Mouse (Mus musculus): ENCODE results near the gene Olfr913. TPM values are rescaled to one million over a fixed set of nuclear protein-coding genes. Genes with fewer than 3 reads are reported as not detected.

The Olfr913 gene
- polyA plus RNA-seq (2021; fragmentation: Nextera tagmentation), result not detected in 2 replicates
- long read RNA-seq, experiment 1, result 0 reads
- long read RNA-seq, experiment 2, result 0 reads

DNA sequence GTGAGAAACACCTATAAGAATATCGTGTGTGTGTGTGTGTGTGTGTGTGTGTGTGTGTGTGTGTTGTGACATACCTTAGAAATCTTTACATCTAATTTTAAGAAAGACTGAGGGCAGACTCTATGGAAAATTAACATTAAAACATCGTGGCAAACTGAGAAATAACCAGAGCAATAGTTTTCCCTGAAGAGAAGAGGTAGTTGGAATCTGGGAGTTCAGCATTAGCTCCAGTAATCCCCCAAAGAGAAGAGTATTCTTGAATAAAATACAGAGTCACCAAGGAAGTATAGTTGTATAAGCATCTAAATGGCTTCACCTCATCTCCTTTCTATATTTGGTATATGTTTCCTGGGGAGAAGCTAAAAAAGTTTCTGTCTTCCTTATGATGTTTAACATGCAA, at the start of gene Olfr913:
Olfr913 (plus strand) TSS at position 301 of the 400 bp plus-strand sequence.

DNA sequence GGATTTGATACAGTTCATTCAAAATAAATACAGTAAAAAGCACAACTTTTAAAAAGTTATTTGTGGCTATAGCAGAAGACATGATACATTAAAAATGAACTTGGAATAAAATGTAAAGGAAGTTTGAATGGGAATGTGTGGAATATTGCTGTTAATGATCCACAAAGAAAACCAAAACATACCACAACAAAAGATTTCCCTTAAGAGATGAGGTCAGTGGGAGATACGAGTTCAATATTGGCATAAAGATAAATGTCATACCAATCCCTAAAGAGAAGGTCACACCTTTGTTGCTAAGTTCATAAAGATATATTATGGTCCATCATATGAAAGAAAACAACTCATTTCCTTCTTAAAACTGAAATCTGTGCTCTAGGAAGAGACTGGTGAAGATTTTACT, 12.7 kb upstream of the Olfr913 start, which contains the start of gene Olfr912:
Olfr912 (plus strand) TSS at position 301 of the 400 bp plus-strand sequence.

DNA sequence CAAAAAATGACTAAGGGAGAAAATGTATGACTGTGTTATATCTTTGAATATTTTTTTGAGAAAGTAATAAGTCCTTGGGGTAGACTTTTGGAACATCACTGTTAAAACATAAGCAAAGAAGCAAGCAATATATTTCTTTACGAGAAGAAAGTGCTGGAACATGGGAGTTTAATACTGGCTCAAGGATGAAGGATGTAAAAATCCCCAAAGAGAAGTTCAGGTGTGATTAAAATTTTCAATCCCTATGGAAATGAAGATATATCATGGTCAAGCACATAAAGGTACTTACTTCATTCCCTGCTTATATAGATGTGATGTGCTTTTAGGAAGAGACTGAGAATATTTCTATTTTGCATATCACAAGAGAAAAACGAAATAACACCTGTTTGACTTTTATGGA, 12.2 kb downstream of the Olfr913 start, which contains the start of gene Olfr914:
Olfr914 (plus strand) TSS at position 301 of the 400 bp plus-strand sequence.

Other genes with a start within 250 kb of the Olfr913 start
- not detected in 2 replicates for gene Olfr898, start 244.3 kb upstream of the Olfr913 start, polyA plus RNA-seq (2021; fragmentation: Nextera tagmentation)
- gene Olfr250, start 225.9 kb upstream of the Olfr913 start, polyA plus RNA-seq (2021; fragmentation: Nextera tagmentation), result not detected in 2 replicates
- not detected in 2 replicates for gene Olfr251, start 215.7 kb upstream of the Olfr913 start, polyA plus RNA-seq (2021; fragmentation: Nextera tagmentation)
- not detected in 2 replicates for gene Olfr147, start 191.1 kb upstream of the Olfr913 start, polyA plus RNA-seq (2021; fragmentation: Nextera tagmentation)
- gene Olfr901, start 163.3 kb upstream of the Olfr913 start, polyA plus RNA-seq (2021; fragmentation: Nextera tagmentation), result not detected in 2 replicates
- not detected in 2 replicates for gene Olfr902, start 145.1 kb upstream of the Olfr913 start, polyA plus RNA-seq (2021; fragmentation: Nextera tagmentation)
- not detected in 2 replicates for gene Olfr904, start 129.6 kb upstream of the Olfr913 start, polyA plus RNA-seq (2021; fragmentation: Nextera tagmentation)
- not detected in 2 replicates for gene Olfr905, start 121.7 kb upstream of the Olfr913 start, polyA plus RNA-seq (2021; fragmentation: Nextera tagmentation)
- gene Olfr906, start 105.7 kb upstream of the Olfr913 start, polyA plus RNA-seq (2021; fragmentation: Nextera tagmentation), result not detected in 2 replicates
- not detected in 2 replicates for gene Olfr907, start 97.0 kb upstream of the Olfr913 start, polyA plus RNA-seq (2021; fragmentation: Nextera tagmentation)
- not detected in 2 replicates for gene Olfr911-ps1, start 71.2 kb upstream of the Olfr913 start, polyA plus RNA-seq (2021; fragmentation: Nextera tagmentation)
- gene Olfr910, start 54.9 kb upstream of the Olfr913 start, polyA plus RNA-seq (2021; fragmentation: Nextera tagmentation), result not detected in 2 replicates
- gene Olfr912, start 12.6 kb upstream of the Olfr913 start, polyA plus RNA-seq (2021; fragmentation: Nextera tagmentation), result not detected in 2 replicates
- gene Olfr914, start 12.3 kb downstream of the Olfr913 start, polyA plus RNA-seq (2021; fragmentation: Nextera tagmentation), result not detected in 2 replicates
- gene Olfr916, start 67.1 kb downstream of the Olfr913 start, polyA plus RNA-seq (2021; fragmentation: Nextera tagmentation), result not detected in 2 replicates
- not detected in 2 replicates for gene Olfr917, start 73.1 kb downstream of the Olfr913 start, polyA plus RNA-seq (2021; fragmentation: Nextera tagmentation)
- not detected in 2 replicates for gene Olfr918, start 81.8 kb downstream of the Olfr913 start, polyA plus RNA-seq (2021; fragmentation: Nextera tagmentation)
- not detected in 2 replicates for gene Olfr919, start 110.9 kb downstream of the Olfr913 start, polyA plus RNA-seq (2021; fragmentation: Nextera tagmentation)
- 5.5 and 6.8 TPM in 2 replicates for gene Vwa5a, start 125.5 kb downstream of the Olfr913 start, polyA plus RNA-seq (2021; fragmentation: Nextera tagmentation)
- gene Olfr920, start 159.5 kb downstream of the Olfr913 start, polyA plus RNA-seq (2021; fragmentation: Nextera tagmentation), result not detected in 2 replicates
- gene Olfr921, start 180.3 kb downstream of the Olfr913 start, polyA plus RNA-seq (2021; fragmentation: Nextera tagmentation), result not detected in 2 replicates
- not detected in 2 replicates for gene Olfr922, start 221.9 kb downstream of the Olfr913 start, polyA plus RNA-seq (2021; fragmentation: Nextera tagmentation)
- not detected in 2 replicates for gene Olfr923, start 233.8 kb downstream of the Olfr913 start, polyA plus RNA-seq (2021; fragmentation: Nextera tagmentation)

All from layer of hippocampus, adult 6 months (tissue).